ENCODE assay signal across 14 mouse cellular contexts in genomic region chr14:23112369-23112768, GRCm38 (mm10).
"Had no signal": no experiment of that assay in that cellular context is flagged by ENCODE, and none has a peak within 500 bp of the region (broad histone marks: within the 10 kb centered on the region; RNA-seq: fewer than 3 reads in every experiment).

No protein-coding gene starts in this region.

- H3K4me2 ChIP-seq: limb, embryonic 12.5 days; liver, embryonic 13.5 days; lung, embryonic 15.5 days; midbrain, embryonic 12.5 days had no signal

- DNase-seq: kidney, postnatal 25 days; liver; liver, embryonic 13.5 days; liver, postnatal 0 days; lung, postnatal 14 days; right cerebral cortex, postnatal 14 days; thymus, postnatal 14 days had no signal

- H3K27me3 ChIP-seq: limb, embryonic 12.5 days; liver, embryonic 13.5 days; lung, embryonic 15.5 days; megakaryocyte, embryonic 14.5 days; midbrain, embryonic 12.5 days had no signal

- H3K9ac ChIP-seq: limb, embryonic 12.5 days; liver, embryonic 13.5 days; liver, postnatal 0 days; lung, embryonic 15.5 days; midbrain, embryonic 12.5 days had no signal

- H3K9me3 ChIP-seq: limb, embryonic 12.5 days; liver, embryonic 13.5 days; lung, embryonic 15.5 days; midbrain, embryonic 12.5 days had no signal

- H3K36me3 ChIP-seq: limb, embryonic 12.5 days; liver, embryonic 13.5 days; lung, embryonic 15.5 days; midbrain, embryonic 12.5 days had no signal

- ATAC-seq: liver, postnatal 0 days; midbrain, embryonic 16.5 days had no signal

- H3K4me3 ChIP-seq: left cerebral cortex, adult 2 months; limb, embryonic 12.5 days; liver, embryonic 13.5 days; lung, embryonic 15.5 days; megakaryocyte, embryonic 14.5 days; midbrain, embryonic 12.5 days had no signal

- H3K4me1 ChIP-seq: liver, embryonic 13.5 days; lung, embryonic 15.5 days; megakaryocyte, embryonic 14.5 days; midbrain, embryonic 12.5 days had no signal

- H3K27ac ChIP-seq: left cerebral cortex, adult 2 months; limb, embryonic 12.5 days; liver, embryonic 13.5 days; lung, embryonic 15.5 days; macrophage; midbrain, embryonic 12.5 days had no signal
